9 mouse cellular contexts compared by ENCODE assay signal in the genomic region with DNA sequence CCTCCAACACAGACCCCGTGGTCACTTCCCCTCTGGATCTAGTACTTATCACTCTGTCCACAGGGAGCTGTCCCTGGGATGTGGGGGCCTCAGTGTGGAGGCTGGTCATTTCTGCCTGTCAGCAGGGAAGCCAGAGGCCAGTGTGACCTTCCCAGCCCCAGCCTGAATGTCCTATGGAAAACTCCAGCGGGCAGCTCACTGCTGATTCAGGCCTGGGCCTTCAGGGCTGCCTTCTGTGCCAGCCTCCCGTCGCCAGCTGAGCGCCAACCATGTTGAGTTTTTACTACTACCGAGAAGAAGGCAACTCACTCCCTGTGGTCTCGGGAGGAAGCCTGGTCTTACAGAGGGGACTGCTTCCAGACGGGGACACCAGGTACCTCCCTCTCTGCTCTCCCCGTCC. TPM values are rescaled to one million over a fixed set of nuclear protein-coding genes. Genes with fewer than 3 reads are reported as not detected.
DNase-seq lines count a peak whose midpoint lies in the region; ATAC-seq and TF ChIP-seq lines count a peak whose summit lies in the region.
"Had no signal": no experiment of that assay in that cellular context is flagged by ENCODE, and none has a peak within 500 bp of the region (broad histone marks: within the 10 kb centered on the region; RNA-seq: fewer than 3 reads in every experiment).

No protein-coding gene starts in this region.

- no peaks in the 10 kb centered on the region for H3K36me3 ChIP-seq in neural tube, embryonic 13.5 days
- no peaks in the 10 kb centered on the region for H3K36me3 ChIP-seq in stomach, postnatal 0 days (ENCODE audit: control insufficient read depth, insufficient read depth, low read length)

- no peaks in the 10 kb centered on the region for H3K9me3 ChIP-seq in neural tube, embryonic 13.5 days
- no peaks in the 10 kb centered on the region for H3K9me3 ChIP-seq in stomach, postnatal 0 days (ENCODE audit: control insufficient read depth, low read length)

- no peak for ATAC-seq in neural tube, embryonic 13.5 days (ENCODE audit: low read depth)
- ATAC-seq in stomach, postnatal 0 days (ENCODE audit: low FRiP score, low TSS enrichment): no peak

- TF ChIP-seq CTCF in stomach, postnatal 0 days (IDR thresholded peaks at IDR 0.05; ENCODE audit: low read depth): no peak

- 63% methylated on average over 9 of the region's 9 CpGs for WGBS in neural tube, embryonic 13.5 days
- WGBS in stomach, postnatal 0 days: 45% methylated on average over 9 of the region's 9 CpGs

- no peak overlapping the region for H3K4me2 ChIP-seq in neural tube, embryonic 13.5 days
- no peak overlapping the region for H3K4me2 ChIP-seq in stomach, postnatal 0 days (replicated peaks; ENCODE audit: low read depth)
- H3K4me2 ChIP-seq: liver, embryonic 11.5 days had no signal

- peak; percentile 43 for DNase-seq in adrenal gland, adult 2 months
- DNase-seq in adrenal gland, postnatal 4 days (ENCODE audit: low spot score in 2 of 2): no peak
- no peak for DNase-seq in neural tube, embryonic 10.5 days (ENCODE audit: extremely low spot score, low spot score)
- DNase-seq in kidney, postnatal 36 days: peak; percentile 35 to 45
- no peak for DNase-seq in stomach, postnatal 0 days (ENCODE audit: low spot score)
- DNase-seq in thymus, postnatal 0 days (ENCODE audit: low spot score): no peak
- no peak for DNase-seq in right cerebral cortex, postnatal 25 days

- H3K27me3 ChIP-seq in neural tube, embryonic 13.5 days: no peaks in the 10 kb centered on the region
- no peaks in the 10 kb centered on the region for H3K27me3 ChIP-seq in stomach, postnatal 0 days (ENCODE audit: control insufficient read depth, insufficient read depth, low read length)

- TF ChIP-seq EP300 in stomach, postnatal 0 days (optimal IDR thresholded peaks at IDR 0.05): no peak

- H3K4me1 ChIP-seq in neural tube, embryonic 13.5 days (replicated peaks): peaks cover 16% of the 10 kb centered on the region
- H3K4me1 ChIP-seq in stomach, postnatal 0 days (replicated peaks; ENCODE audit: control insufficient read depth, insufficient read depth): no peaks in the 10 kb centered on the region

- H3K9ac ChIP-seq in neural tube, embryonic 13.5 days: no peak overlapping the region
- H3K9ac ChIP-seq in stomach, postnatal 0 days (ENCODE audit: low read length): no peak overlapping the region

- H3K4me3 ChIP-seq in neural tube, embryonic 13.5 days: no peak overlapping the region
- H3K4me3 ChIP-seq in stomach, postnatal 0 days (ENCODE audit: low read depth, low read length): no peak overlapping the region

- H3K27ac ChIP-seq in neural tube, embryonic 13.5 days (replicated peaks): 0 out of 2 replicates have a peak overlapping the region, but pooled peaks have one; percentile 7
- H3K27ac ChIP-seq in stomach, postnatal 0 days (replicated peaks): peak overlapping the region; percentile 70

RNA-seq across cellular contexts. Expression of gene Casp7, which starts 28.6 kb away (rescaled TPM):
- total RNA-seq in adrenal gland, adult 2 months (2021): 1 to 10 TPM; 7.3 to 7.9 TPM
- polyA plus RNA-seq in adrenal gland, adult 2 months (2012; rRNA removed): 3.8 and 4.2 TPM in 2 replicates
- total RNA-seq in adrenal gland, postnatal 4 days (2021): 10 to 100 TPM; 22.9 to 25.0 TPM
- 13.8 and 15.7 TPM in 2 replicates for polyA plus RNA-seq in neural tube, embryonic 13.5 days (2015; fragmentation: Nextera tagmentation; extraction: Ambion mirVana)
- polyA plus RNA-seq in stomach, postnatal 0 days (2015; fragmentation: Nextera tagmentation; extraction: Ambion mirVana): 17.9 and 20.8 TPM in 2 replicates
- 35.1 and 36.5 TPM in 2 replicates for polyA plus RNA-seq in thymus, postnatal 0 days (2015; fragmentation: Nextera tagmentation; extraction: Ambion mirVana)

RNA-seq across cellular contexts. Expression of gene Nrap, which starts 35.7 kb away (rescaled TPM):
- total RNA-seq in adrenal gland, adult 2 months (2021): not detected
- polyA plus RNA-seq in adrenal gland, adult 2 months (2012; rRNA removed): 0.02 TPM in 1 of 2 replicates, not detected in the other
- 10 to 100 TPM in 1 of 2 experiments, 1 to 10 TPM in 1; 3.7 to 12.2 TPM for total RNA-seq in adrenal gland, postnatal 4 days (2021)
- polyA plus RNA-seq in neural tube, embryonic 13.5 days (2015; fragmentation: Nextera tagmentation; extraction: Ambion mirVana): 0.32 and 0.40 TPM in 2 replicates
- 0.33 and 0.41 TPM in 2 replicates for polyA plus RNA-seq in stomach, postnatal 0 days (2015; fragmentation: Nextera tagmentation; extraction: Ambion mirVana)
- polyA plus RNA-seq in thymus, postnatal 0 days (2015; fragmentation: Nextera tagmentation; extraction: Ambion mirVana): 0.15 and 0.22 TPM in 2 replicates

RNA-seq across cellular contexts. Expression of gene Plekhs1, which starts 35.9 kb away (rescaled TPM):
- total RNA-seq in adrenal gland, adult 2 months (2021): under 1 TPM; 0.24 to 0.37 TPM
- polyA plus RNA-seq in adrenal gland, adult 2 months (2012; rRNA removed): 0.10 TPM in 1 of 2 replicates, not detected in the other
- total RNA-seq in adrenal gland, postnatal 4 days (2021): 1 to 10 TPM in 1 of 2 experiments, under 1 TPM in 1; 0.70 to 1.5 TPM
- polyA plus RNA-seq in neural tube, embryonic 13.5 days (2015; fragmentation: Nextera tagmentation; extraction: Ambion mirVana): 0.33 TPM in 1 of 2 replicates, not detected in the other
- polyA plus RNA-seq in stomach, postnatal 0 days (2015; fragmentation: Nextera tagmentation; extraction: Ambion mirVana): 3.4 and 4.7 TPM in 2 replicates
- 0.52 and 0.58 TPM in 2 replicates for polyA plus RNA-seq in thymus, postnatal 0 days (2015; fragmentation: Nextera tagmentation; extraction: Ambion mirVana)
- polyA plus RNA-seq: liver, embryonic 11.5 days had no signal

Comparison
In these comparisons a context has a peak if more than half of its experiments do, and no peak if none do; other contexts are left out.
1. DNase-seq: peak in adrenal gland, adult 2 months (single experiment) and kidney, postnatal 36 days (2 of 2); none in adrenal gland, postnatal 4 days (0 of 2), neural tube, embryonic 10.5 days (single experiment), stomach, postnatal 0 days (single experiment), thymus, postnatal 0 days (single experiment) and right cerebral cortex, postnatal 25 days (single experiment).